Mouse (Mus musculus) C3H10T1/2 (cell line): Measurements from ENCODE around the gene Gm8297. TPM values are rescaled to one million over a fixed set of nuclear protein-coding genes. Genes with fewer than 3 reads are reported as not detected.

Source experiments
- polyA plus RNA-seq, 2 experiments: library from polyadenylated mRNA; unstranded; fragments of >200 nt; fragmentation: generic; extraction: Trizol; gene quantifications; one replicate each; pipeline ENCODE4 v1.2.1; 2012; ENCODE audit warnings: missing spikeins in 2 of 2

Gm8297 gene
- not detected for polyA plus RNA-seq

DNA sequence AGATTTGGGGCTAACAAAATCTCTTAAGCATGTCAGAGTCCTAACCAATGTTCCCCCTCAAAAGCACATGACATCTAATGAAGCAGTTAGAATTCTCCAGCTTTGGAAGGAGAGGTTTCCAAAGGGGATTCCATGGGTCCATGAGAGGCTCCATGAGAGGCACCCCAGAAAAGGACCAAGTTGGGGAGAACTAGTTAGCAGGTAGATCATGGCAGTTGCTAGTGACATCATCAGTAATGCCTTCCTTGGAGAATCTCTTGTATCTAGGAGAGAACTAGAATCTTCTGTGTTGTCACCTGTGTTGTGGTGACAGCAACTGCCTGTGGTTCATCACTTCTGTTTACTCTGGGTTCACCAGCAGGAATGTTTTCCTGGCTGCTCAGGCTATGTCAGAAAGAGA, at the start of gene Gm8297:
TSS of gene Gm8297 (plus strand) at position 301 of the 400 bp plus-strand sequence.

DNA sequence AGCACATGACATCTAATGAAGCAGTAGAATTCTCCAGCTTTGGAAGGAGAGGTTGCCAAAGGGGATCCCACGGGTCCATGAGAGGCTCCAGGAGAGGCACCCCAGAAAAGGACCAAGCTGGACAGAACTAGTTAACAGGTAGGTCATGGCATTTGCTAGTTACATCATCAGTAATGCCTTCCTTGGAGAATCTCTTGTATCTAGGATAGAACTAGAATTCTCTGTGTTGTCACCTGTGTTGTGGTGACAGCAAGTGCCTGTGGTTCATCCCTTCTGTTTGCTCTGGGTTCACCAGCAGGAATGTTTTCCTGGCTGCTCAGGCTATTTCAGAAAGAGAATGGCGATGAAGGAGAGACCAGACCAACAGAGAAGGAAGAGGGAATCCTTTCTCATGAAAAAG, 31.9 kb downstream of the Gm8297 start, which contains the start of gene Gm3298:
TSS of gene Gm3298 (plus strand) at position 301 of the 400 bp plus-strand sequence.

Other genes with a start within 250 kb of the Gm8297 start
- gene Gm9602, start 207.6 kb upstream of the Gm8297 start, polyA plus RNA-seq: not detected
- not detected for gene Gm3269, start 145.8 kb upstream of the Gm8297 start, polyA plus RNA-seq
- gene Gm3264, start 128.4 kb upstream of the Gm8297 start, polyA plus RNA-seq: not detected
- not detected for gene Gm3278, start 91.5 kb upstream of the Gm8297 start, polyA plus RNA-seq
- gene Gm3298, start 32.0 kb downstream of the Gm8297 start, polyA plus RNA-seq: not detected
- not detected for gene 4930555G01Rik, start 66.7 kb downstream of the Gm8297 start, polyA plus RNA-seq
- gene Gm8281, start 87.1 kb downstream of the Gm8297 start, polyA plus RNA-seq: not detected
- gene Gm8279, start 147.6 kb downstream of the Gm8297 start, polyA plus RNA-seq: not detected
- not detected for gene Gm3317, start 180.6 kb downstream of the Gm8297 start, polyA plus RNA-seq
- gene Gm8271, start 201.9 kb downstream of the Gm8297 start, polyA plus RNA-seq: not detected